Mouse (Mus musculus) gastrocnemius, postnatal 36 days (tissue): ENCODE measurements around the gene Tppp. TPM values are rescaled to one million over a fixed set of nuclear protein-coding genes. Genes with fewer than 3 reads are reported as not detected.
"Not testable (repeated sequence)": the region's sequence is repeated elsewhere in the genome, so short reads cannot be mapped to it uniquely, and the experiment has no call there.

Experiments
- DNase-seq, 2 experiments: peaks; one replicate each; pipeline ENCODE4 v3.0.0; 2022
- intact Hi-C: fragments of 180-260 bp; cut with DNase I; formaldehyde crosslinking; loops from one replicate; pipeline ENCODE4 v1.15.1; 2025
- long read RNA-seq, 2 experiments: library from polyadenylated mRNA; stranded (forward); transcript quantifications; one replicate each; pipeline ENCODE4 v2.0.0; 2021
- total RNA-seq, 2 experiments: library from RNA; stranded (reverse); gene quantifications; 2 replicates each; pipeline ENCODE4 v1.2.3; 2021

Gene Tppp
- total RNA-seq, result 1 to 10 TPM; 4.5 to 4.7 TPM
- long read RNA-seq, experiment 1, partial matches to known transcripts, result 0 of 6 reads
- long read RNA-seq, experiment 1, other reads (novel, unspliced or antisense), result 6 of 6 reads
- long read RNA-seq, experiment 2, partial matches to known transcripts, result 0 of 3 reads
- long read RNA-seq, experiment 2, other reads (novel, unspliced or antisense), result 3 of 3 reads

GRCm38 (mm10) chr13:74008948-74009718, at the start of gene Tppp:
Gene Tppp, plus strand, starts transcription at chr13:74009407.
- intact Hi-C loops, result no loop called here
- DNase-seq, result peak; percentile 87 to 90

DNA sequence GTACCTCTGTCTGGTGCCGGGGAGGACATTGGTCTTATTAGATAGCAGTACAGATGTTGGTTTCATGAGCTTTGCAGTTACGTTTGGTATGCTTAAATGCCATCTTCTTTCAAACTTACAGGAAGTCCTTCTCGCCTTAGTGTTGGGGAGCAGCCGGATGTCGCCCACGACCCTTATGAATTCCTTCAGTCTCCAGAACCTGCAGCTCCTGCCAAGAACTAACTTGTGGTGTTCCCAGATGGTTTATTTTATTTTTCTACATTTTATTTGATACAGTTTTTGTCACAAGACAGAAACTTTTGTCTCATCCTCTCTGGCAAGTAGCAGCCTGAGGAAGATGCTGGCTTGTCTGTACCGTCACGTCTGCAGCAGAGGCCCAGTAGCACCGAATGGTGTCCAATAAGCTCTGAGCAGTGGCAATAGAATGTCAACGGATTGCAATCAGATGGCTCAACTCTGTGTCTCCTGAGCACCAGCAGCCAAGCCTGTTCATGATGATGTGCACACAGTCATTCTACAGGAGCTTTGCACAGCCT, 49.0 kb upstream of the Tppp start:
- intact Hi-C loops, result loop anchor here (10.0 kb wide), 1 partner anchor 345 kb away; no protein-coding TSS in a partner anchor
- DNase-seq, result no peak

DNA sequence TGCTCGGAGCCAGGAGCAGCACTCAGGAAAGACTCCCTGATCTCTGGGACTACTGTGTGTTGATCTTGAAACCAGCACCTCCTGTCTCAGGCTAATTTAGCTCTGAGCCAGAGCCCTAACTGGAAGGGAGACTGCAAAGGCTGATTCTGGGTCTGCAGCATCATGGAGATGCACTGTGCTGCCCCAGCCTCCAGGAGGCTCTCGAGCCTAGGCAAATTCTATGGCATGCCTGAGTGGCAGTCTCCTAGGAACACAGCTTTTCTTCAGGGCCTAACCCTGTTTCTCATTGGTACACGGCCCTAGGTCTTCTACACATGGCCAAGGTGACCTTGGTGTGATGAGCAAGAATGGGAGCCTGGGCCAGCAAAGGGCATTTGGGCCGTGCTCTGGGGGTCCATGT, 48.0 kb upstream of the Tppp start:
- intact Hi-C loops, result loop anchor here (10.0 kb wide), 1 partner anchor 344 kb away; no protein-coding TSS in a partner anchor

DNA sequence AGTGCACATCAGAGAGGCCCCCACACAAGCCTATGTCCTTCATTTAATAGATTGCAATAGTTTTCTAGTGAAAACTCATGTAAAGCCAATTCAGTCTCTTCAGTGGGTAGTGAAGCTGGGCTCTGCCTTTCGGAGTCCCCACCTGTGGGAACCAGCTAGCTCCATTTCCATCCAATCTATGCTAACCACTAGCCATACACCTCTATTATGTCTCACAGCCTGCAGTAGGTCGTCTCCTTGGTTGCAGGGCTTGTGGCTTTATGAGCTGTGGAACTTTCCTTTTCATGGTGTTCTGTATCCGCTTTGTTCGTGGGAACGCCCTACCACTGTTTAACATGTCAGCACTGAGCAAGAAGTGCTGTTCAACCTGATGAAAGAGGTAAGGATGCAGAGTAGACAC, 45.7 kb upstream of the Tppp start, which contains the start of gene Zdhhc11:
Gene Zdhhc11, plus strand, starts transcription at position 301 of the 400 bp plus-strand sequence.
- intact Hi-C loops, result loop anchor here (10.0 kb wide), 1 partner anchor 341 kb away; no protein-coding TSS in a partner anchor
- no peak for DNase-seq

More for the DNA sequence above, 48.0 kb upstream of the Tppp start:
- DNase-seq, result no peak

GRCm38 (mm10) chr13:73970545-73971448, 38.4 kb upstream of the Tppp start:
- intact Hi-C loops, result loop anchor here (1.0 kb wide), 1 partner anchor 56 kb away; no protein-coding TSS in a partner anchor
- DNase-seq, result peak; percentile 57 to 58

- no peak for DNase-seq
- intact Hi-C loops, result no loop called here
These were observed 34.7 kb upstream of the Tppp start for GRCm38 (mm10) chr13:73974523-73974922.

DNA sequence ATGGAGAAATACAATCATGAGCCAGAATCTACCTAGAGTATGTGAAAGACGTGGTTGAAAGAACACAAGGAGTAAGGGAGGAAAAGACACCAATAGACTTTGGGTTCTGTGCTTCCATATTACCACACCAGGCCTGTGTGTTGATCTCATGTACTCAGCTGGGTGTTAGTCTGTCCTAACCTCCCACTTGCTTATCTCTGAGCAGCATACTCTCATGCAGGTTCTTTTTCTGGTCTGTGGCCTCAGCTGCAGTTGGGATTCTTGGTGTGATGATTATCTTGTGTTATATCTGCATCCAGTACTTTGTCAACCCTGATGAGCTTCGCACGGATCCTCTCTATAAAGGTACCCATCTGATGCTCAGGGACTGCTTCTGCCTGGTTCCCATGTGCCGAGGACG, 32.3 kb upstream of the Tppp start:
- intact Hi-C loops, result no loop called here
- no peak for DNase-seq

DNA sequence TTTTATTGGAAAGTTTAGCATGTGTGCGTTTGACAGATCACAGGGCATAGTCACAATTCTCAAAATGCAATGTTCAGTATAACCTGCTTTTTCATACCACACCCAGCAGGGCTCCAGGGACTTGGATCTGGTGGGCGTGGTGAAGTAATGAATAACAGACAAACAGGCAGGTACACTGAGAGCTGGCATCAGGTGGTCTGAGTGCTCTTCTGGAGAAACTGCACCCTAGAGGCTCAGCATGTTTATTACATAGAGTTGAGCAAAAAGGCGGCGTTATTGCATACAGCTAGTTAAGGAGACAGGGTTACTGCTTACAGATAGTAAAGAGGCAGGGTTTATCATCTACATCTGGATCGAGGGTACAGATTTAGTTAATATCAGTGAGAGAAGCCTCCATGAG, 18.9 kb upstream of the Tppp start:
- intact Hi-C loops, result no loop called here
- no peak for DNase-seq

DNA sequence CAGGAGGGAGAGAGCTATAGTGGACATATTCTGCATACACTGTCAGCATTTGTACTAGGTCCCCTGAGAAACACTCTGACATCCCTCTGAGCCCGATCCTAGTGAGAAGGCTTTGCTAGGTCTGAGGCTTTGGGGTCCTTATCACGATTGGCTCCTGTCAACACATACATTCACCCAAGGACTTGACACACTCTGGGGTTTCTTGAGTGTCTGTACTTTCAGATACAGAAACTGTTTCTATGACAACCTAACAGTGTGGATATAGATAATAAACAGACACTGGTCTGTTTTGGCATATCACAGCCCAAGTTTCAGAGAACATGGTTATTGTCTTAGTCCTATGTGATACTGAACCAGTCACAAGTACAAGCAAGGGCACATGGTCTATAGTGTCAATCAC, 18.4 kb upstream of the Tppp start:
- DNase-seq, result no peak
- intact Hi-C loops, result no loop called here

DNA sequence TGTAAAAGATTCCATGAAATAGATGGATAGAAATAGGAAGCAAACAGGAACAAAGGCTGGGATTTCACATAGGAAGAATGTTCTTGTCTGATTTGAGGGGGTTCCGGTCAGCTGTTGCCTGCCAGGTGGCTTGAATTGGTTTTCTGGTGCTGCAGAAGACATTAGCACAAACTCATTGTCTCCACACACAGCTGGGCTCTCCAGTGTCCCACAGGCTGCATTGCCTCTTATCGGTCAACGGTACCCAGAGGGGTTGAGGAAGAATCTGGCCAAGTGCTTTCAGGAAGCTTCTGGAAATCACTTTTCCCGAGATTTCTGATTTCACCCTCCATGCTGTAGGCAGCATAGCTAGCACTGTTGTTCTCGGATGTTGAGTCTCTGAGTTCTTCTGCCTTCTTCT, 17.9 kb upstream of the Tppp start:
- intact Hi-C loops, result no loop called here
- no peak for DNase-seq

GRCm38 (mm10) chr13:73996456-73996855, 12.8 kb upstream of the Tppp start:
- intact Hi-C loops, result no loop called here
- DNase-seq, result no peak

DNA sequence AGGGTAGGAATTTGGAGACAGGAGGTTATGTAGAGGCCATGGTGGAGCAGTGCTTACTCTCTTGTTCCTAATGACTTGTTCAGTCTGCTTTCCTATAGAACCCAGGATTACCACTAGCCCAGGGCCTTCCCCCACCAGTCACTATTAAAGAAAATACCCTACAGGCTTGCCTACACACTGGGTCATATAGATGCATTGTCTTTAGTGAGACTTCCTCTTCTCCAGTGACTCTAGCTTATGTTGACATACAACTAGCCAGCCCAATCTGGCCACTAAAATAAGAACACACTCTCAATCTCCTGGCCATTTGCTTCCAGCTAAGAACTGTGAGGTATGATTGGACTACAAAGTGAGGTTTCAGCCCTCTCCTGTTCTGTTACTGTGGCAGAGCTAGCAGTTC, 8.7 kb upstream of the Tppp start:
- DNase-seq, result no peak
- intact Hi-C loops, result no loop called here

DNA sequence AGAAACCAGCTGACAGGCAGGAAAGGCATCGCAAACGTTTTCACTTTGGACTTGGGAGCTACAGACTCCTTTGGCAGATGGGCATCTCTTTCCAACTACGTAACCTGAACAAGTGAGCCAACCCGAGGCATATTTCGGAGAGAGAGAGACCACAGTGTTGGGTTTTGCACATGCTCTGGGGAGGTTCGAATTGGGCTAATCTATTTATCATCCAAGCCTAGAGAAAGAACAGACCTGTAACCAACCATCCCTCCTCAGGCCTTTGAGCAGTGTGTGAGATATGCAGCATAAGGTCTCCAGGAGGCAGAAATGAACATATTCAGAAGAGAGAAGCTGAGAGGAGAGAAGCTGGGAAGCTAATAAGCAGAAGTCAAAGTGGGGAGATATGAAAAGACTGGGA, 8.2 kb upstream of the Tppp start:
- intact Hi-C loops, result no loop called here

GRCm38 (mm10) chr13:74001492-74001891, 7.7 kb upstream of the Tppp start:
- intact Hi-C loops, result no loop called here
- DNase-seq, result no peak

More for the DNA sequence above, 8.2 kb upstream of the Tppp start:
- no peak for DNase-seq

DNA sequence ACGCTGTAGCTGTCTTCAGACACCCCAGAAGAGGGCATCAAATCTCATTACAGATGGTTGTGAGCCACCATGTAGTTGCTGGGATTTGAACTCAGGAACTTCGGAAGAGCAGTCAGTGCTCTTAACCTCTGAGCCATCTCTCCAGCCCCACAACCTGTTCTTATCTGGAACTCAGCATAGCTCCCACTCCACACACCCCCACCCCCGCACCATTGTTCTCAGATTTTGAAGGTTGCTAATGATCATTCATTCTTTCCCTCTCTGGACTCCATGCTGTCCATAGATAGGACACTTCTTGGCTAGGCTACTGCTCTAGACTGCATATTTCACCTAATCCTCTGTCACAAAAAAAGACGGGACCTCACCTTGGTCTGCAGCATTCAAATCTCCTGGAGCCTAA, 2.3 kb upstream of the Tppp start:
- intact Hi-C loops, DNase-seq: not testable (repeated sequence)

GRCm38 (mm10) chr13:74008216-74008615, 991 bp upstream of the Tppp start:
- intact Hi-C loops, DNase-seq: not testable (repeated sequence)

GRCm38 (mm10) chr13:74009791-74010614, 796 bp downstream of the Tppp start:
- intact Hi-C loops, result no loop called here
- peak; percentile 39 to 48 for DNase-seq

DNA sequence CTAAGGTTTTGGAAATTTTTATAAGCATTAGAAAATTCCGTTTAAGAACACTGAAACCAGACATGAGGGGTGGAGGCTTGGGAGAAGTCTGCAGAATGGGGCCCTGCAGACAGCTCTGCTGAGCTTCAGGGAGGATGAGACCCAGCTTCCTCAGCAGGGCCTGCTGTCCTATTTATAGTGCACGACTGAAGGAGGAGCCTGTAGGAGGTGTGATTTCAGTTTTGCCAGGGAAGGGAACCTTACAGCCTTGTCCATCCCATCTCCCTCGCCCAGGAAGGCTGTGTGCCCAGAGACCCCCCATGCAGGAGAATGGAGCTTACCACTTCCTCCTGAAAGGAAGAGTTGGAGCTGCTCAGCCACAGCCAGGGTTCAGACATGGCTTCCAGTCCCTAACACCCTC, 1.5 kb downstream of the Tppp start:
- DNase-seq, result no peak
- intact Hi-C loops, result no loop called here

DNA sequence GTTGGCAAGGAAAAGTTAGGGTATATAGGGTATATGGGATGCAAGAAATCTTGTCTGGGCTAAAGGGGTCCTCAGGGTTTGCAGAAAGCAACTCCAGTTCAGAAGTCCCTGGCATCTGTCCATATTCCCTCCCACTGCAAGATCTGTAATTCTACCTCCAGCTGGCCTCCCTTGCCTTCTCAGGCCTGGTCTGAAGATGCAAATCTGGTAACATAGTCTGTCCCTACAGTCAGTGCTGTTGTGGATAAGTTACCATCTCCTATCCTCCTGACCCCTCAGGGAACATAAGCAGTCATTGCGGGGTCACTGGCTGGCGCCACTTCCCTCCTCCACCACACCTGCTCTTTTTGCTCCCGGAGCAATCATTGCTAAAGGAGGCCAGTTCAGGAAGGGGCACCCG, 6.7 kb downstream of the Tppp start:
- no peak for DNase-seq
- intact Hi-C loops, result no loop called here

- peak in 1 of 2 experiments; percentile 6 for DNase-seq
- intact Hi-C loops, result no loop called here
These were observed 8.2 kb downstream of the Tppp start for GRCm38 (mm10) chr13:74017426-74017825.
